Comparison of ENCODE assay signal across 8 mouse cellular contexts in genomic region chr17:24488186-24488661, GRCm38 (mm10). TPM values are rescaled to one million over a fixed set of nuclear protein-coding genes. Genes with fewer than 3 reads are reported as not detected.
DNase-seq lines count a peak whose midpoint lies in the region; ATAC-seq and TF ChIP-seq lines count a peak whose summit lies in the region.

Gene Caskin1 (plus strand): TSS chr17:24488601.

- no peak for DNase-seq in kidney, postnatal 0 days (ENCODE audit: low spot score)
- DNase-seq in kidney, adult 8-10 months, result no peak
- DNase-seq in adrenal gland, postnatal 36 days, result peak; percentile 55 to 73
- peak; percentile 74 for DNase-seq in forebrain, embryonic 11.5 days (ENCODE audit: low spot score)
- no peak for DNase-seq in left cerebral cortex, adult 2 months (ENCODE audit: extremely low spot score in 1 of 2, low spot score in 2 of 2)
- peak; percentile 94 for DNase-seq in midbrain, embryonic 11.5 days (ENCODE audit: low spot score, missing footprints)
- DNase-seq in yolk sac, embryonic 10.5 days (ENCODE audit: low spot score), result peak; percentile 24
- DNase-seq in spleen, postnatal 14 days (ENCODE audit: low spot score in 2 of 2), result no peak

- 1% methylated on average over 34 of the region's 45 CpGs for WGBS in kidney, postnatal 0 days
- under 1% methylated on average over 45 of the region's 45 CpGs for WGBS in forebrain, embryonic 11.5 days
- under 1% methylated on average over 44 of the region's 45 CpGs for WGBS in midbrain, embryonic 11.5 days

- no peaks in the 10 kb centered on the region for H3K27me3 ChIP-seq in kidney, postnatal 0 days (ENCODE audit: insufficient read depth, low read length)
- H3K27me3 ChIP-seq in forebrain, embryonic 11.5 days (ENCODE audit: control insufficient read depth, insufficient read depth, low read length), result no peaks in the 10 kb centered on the region; the same call in 1 of the 2 replicates
- peaks cover 3% of the 10 kb centered on the region; the same call in 1 of the 2 replicates for H3K27me3 ChIP-seq in midbrain, embryonic 11.5 days (ENCODE audit: control insufficient read depth, insufficient read depth, low read length)

- TF ChIP-seq CTCF in kidney, postnatal 0 days (IDR thresholded peaks at IDR 0.05; ENCODE audit: low read depth), result no peak
- TF ChIP-seq CTCF in left cerebral cortex, adult 2 months (IDR thresholded peaks at IDR 0.05), result no peak

- no peaks in the 10 kb centered on the region for H3K36me3 ChIP-seq in kidney, postnatal 0 days (ENCODE audit: insufficient read depth, low read length)
- H3K36me3 ChIP-seq in forebrain, embryonic 11.5 days (ENCODE audit: control insufficient read depth, insufficient read depth, low read length), result no peaks in the 10 kb centered on the region
- H3K36me3 ChIP-seq in midbrain, embryonic 11.5 days (ENCODE audit: control insufficient read depth, insufficient read depth, low read length), result no peaks in the 10 kb centered on the region

- peak within 1 kb of the TSS; percentile 99 for H3K4me2 ChIP-seq in kidney, postnatal 0 days (ENCODE audit: low read length)
- H3K4me2 ChIP-seq in forebrain, embryonic 11.5 days (ENCODE audit: low read depth, low read length, severe bottlenecking), result peak within 1 kb of the TSS; percentile 92
- peak within 1 kb of the TSS; percentile 87 for H3K4me2 ChIP-seq in midbrain, embryonic 11.5 days

- peak within 1 kb of the TSS; percentile 71 for H3K4me3 ChIP-seq in kidney, postnatal 0 days (replicated peaks; ENCODE audit: low read depth, low read length)
- peak within 1 kb of the TSS; percentile 85 for H3K4me3 ChIP-seq in forebrain, embryonic 11.5 days (ENCODE audit: low read depth, low read length)
- H3K4me3 ChIP-seq in left cerebral cortex, adult 2 months, result peak within 1 kb of the TSS; percentile 76
- peak within 1 kb of the TSS; percentile 71 for H3K4me3 ChIP-seq in midbrain, embryonic 11.5 days (ENCODE audit: low read depth, low read length)

- no peaks in the 10 kb centered on the region; the same call in 1 of the 2 replicates for H3K4me1 ChIP-seq in kidney, postnatal 0 days (replicated peaks; ENCODE audit: insufficient read depth, low read length)
- peaks cover 9% of the 10 kb centered on the region for H3K4me1 ChIP-seq in forebrain, embryonic 11.5 days (replicated peaks; ENCODE audit: control insufficient read depth, insufficient read depth, low read length)
- H3K4me1 ChIP-seq in midbrain, embryonic 11.5 days (ENCODE audit: control insufficient read depth, insufficient read depth, low read length), result peaks cover 18% of the 10 kb centered on the region

- H3K9ac ChIP-seq in kidney, postnatal 0 days (ENCODE audit: low read depth, low read length), result peak within 1 kb of the TSS; percentile 67
- peak within 1 kb of the TSS; percentile 87 for H3K9ac ChIP-seq in forebrain, embryonic 11.5 days (ENCODE audit: low read length)
- peak within 1 kb of the TSS; percentile 90 for H3K9ac ChIP-seq in midbrain, embryonic 11.5 days (ENCODE audit: low read length)

- H3K9me3 ChIP-seq in kidney, postnatal 0 days (replicated peaks; ENCODE audit: low read length), result no peaks in the 10 kb centered on the region
- no peaks in the 10 kb centered on the region for H3K9me3 ChIP-seq in forebrain, embryonic 11.5 days (ENCODE audit: control insufficient read depth, low read length)
- no peaks in the 10 kb centered on the region for H3K9me3 ChIP-seq in midbrain, embryonic 11.5 days (ENCODE audit: control insufficient read depth, low read length)

- intact Hi-C loops in left cerebral cortex, adult 2 months (cut with DNase I), result no loop called here

- ATAC-seq in kidney, postnatal 0 days (replicated peaks; ENCODE audit: low FRiP score, low read depth), result peak; percentile 53
- peak; percentile 66 for ATAC-seq in forebrain, embryonic 11.5 days (replicated peaks; ENCODE audit: low FRiP score)
- ATAC-seq in midbrain, embryonic 11.5 days (ENCODE audit: low FRiP score), result peak; percentile 67

- H3K27ac ChIP-seq in kidney, postnatal 0 days, result 0 out of 2 replicates have a peak within 1 kb of the TSS, but pooled peaks have one; percentile 36
- peak within 1 kb of the TSS; percentile 57 for H3K27ac ChIP-seq in forebrain, embryonic 11.5 days (ENCODE audit: low read depth, low read length)
- H3K27ac ChIP-seq in left cerebral cortex, adult 2 months, result peak within 1 kb of the TSS; percentile 94
- H3K27ac ChIP-seq in midbrain, embryonic 11.5 days (ENCODE audit: low read depth, low read length), result peak within 1 kb of the TSS; percentile 80

RNA-seq across cellular contexts. Expression of gene Caskin1, which starts in this region (rescaled TPM):
- polyA plus RNA-seq in kidney, postnatal 0 days (2015; fragmentation: Nextera tagmentation; extraction: Ambion mirVana), result 0.82 and 1.1 TPM in 2 replicates
- 10 to 100 TPM; 14.7 to 25.7 TPM for total RNA-seq in adrenal gland, postnatal 36 days (2021)
- polyA plus RNA-seq in forebrain, embryonic 11.5 days (2014; fragmentation: Nextera tagmentation; extraction: Ambion mirVana), result 8.0 and 9.3 TPM in 2 replicates
- total RNA-seq in left cerebral cortex, adult 2 months (2021), result 100 to 1,000 TPM; 134 to 144 TPM
- polyA plus RNA-seq in midbrain, embryonic 11.5 days (2014; fragmentation: Nextera tagmentation; extraction: Ambion mirVana), result 5.5 and 6.2 TPM in 2 replicates

Comparison
In these comparisons a context has a peak if more than half of its experiments do, and no peak if none do; other contexts are left out.
1. RNA of gene Caskin1 (total RNA-seq): 134 to 144 TPM in left cerebral cortex, adult 2 months; 14.7 to 25.7 TPM in adrenal gland, postnatal 36 days; every median in the first group is over 4 times any median in the second.
2. DNase-seq: peak in adrenal gland, postnatal 36 days (2 of 2), forebrain, embryonic 11.5 days (single experiment), midbrain, embryonic 11.5 days (single experiment) and yolk sac, embryonic 10.5 days (single experiment); none in kidney, postnatal 0 days (single experiment), kidney, adult 8-10 months (0 of 2), left cerebral cortex, adult 2 months (0 of 2) and spleen, postnatal 14 days (0 of 2).
3. H3K27ac ChIP-seq: peak in every context shown above with its lines; median percentile 94 in left cerebral cortex, adult 2 months; 80 in midbrain, embryonic 11.5 days; 57 in forebrain, embryonic 11.5 days; 36 in kidney, postnatal 0 days.
4. Peak in every context shown above with its lines, with median percentiles within 50 percentile points of each other: ATAC-seq, H3K4me2 ChIP-seq, H3K4me3 ChIP-seq and H3K9ac ChIP-seq.